Mouse (Mus musculus) olfactory bulb, adult 2 months (tissue): ENCODE data around the gene Snx9.

Experiments
- CTCF ChIP-seq: fragments of 200-500 bp; IDR thresholded peaks from 2 replicates; pipeline ENCODE4 v1.5.1; 2012; ENCODE audit warnings: low read depth, mild to moderate bottlenecking, low read length, moderate library complexity; ENCODE audit not compliant: insufficient read depth
- POLR2A ChIP-seq: fragments of 200-500 bp; IDR thresholded peaks from 2 replicates; pipeline ENCODE4 v1.6.1; 2012; ENCODE audit warnings: mild to moderate bottlenecking, low read depth, low read length, moderate library complexity; ENCODE audit not compliant: insufficient read depth

DNA sequence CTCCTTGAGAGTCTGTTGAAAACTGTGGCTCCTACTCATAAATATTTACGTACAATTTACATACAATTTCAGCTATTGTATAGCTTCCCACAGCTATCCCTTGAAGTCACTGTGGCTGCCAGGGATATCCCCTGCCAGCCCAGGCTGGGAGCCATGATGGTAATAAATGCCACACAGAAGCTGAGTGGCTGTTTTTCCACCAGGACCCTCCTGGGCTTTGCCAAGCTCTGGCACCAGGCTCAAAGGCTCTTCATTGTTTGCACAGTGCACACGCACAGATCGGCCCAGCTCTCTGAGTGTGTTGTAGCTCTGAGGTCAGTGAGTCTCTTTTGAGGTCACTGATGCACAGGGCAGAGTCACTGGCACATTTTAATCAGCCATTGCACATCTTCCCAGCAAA lies 128.1 kb downstream of the Snx9 start:
- TF ChIP-seq POLR2A = no peak
- TF ChIP-seq CTCF = no peak
